Mouse (Mus musculus) bone marrow, adult 2 months (tissue): Measurements from ENCODE around the gene Xpr1.

Experiments used
- CTCF ChIP-seq: fragments of 200-500 bp; IDR thresholded peaks from 2 replicates; pipeline ENCODE4 v1.5.1; 2011; ENCODE audit warnings: low read length, control low read depth; ENCODE audit not compliant: control insufficient read depth, insufficient read depth
- POLR2A ChIP-seq: fragments of 200-500 bp; IDR thresholded peaks from 2 replicates; pipeline ENCODE4 v1.6.1; 2011; ENCODE audit warnings: low read depth, mild to moderate bottlenecking, control low read depth, low read length, borderline replicate concordance; ENCODE audit not compliant: control insufficient read depth

GRCm38 (mm10) chr1:155394829-155395228 is 22.4 kb downstream of the Xpr1 start:
- TF ChIP-seq CTCF (no peak), POLR2A (no peak)
